9 mouse cellular contexts compared by ENCODE assay signal in the genomic region with DNA sequence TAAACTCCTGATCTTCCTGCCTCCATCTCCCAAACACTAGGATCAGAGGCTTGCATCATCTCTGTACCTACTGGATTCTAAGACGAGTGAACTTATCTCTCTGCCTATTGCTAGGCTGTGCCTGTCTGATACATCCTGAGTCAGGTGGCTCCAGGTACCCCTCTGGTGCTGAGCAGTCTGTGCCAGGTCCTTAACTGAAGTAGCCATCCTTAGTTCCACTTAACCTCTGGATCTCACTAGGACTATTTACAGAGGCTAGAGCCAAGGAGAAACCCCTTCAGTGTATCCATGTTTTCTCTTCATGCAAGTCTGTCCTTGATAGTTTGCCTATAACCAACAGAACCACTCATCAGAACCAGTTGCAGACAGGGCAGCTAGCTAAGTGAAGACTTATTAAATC. TPM values are rescaled to one million over a fixed set of nuclear protein-coding genes. Genes with fewer than 3 reads are reported as not detected.
DNase-seq lines count a peak whose midpoint lies in the region; ATAC-seq and TF ChIP-seq lines count a peak whose summit lies in the region.
"Had no signal": no experiment of that assay in that cellular context is flagged by ENCODE, and none has a peak within 500 bp of the region (broad histone marks: within the 10 kb centered on the region; RNA-seq: fewer than 3 reads in every experiment).

No protein-coding gene starts in this region.

- H3K4me1 ChIP-seq in heart, embryonic 15.5 days (replicated peaks), result peaks cover 39% of the 10 kb centered on the region
- peaks cover 5% of the 10 kb centered on the region; the same call in 1 of the 2 replicates for H3K4me1 ChIP-seq in cortical plate, adult 2 months (ENCODE audit: control insufficient read depth, insufficient read depth, low read length)
- peaks cover 26% of the 10 kb centered on the region for H3K4me1 ChIP-seq in intestine, embryonic 15.5 days (replicated peaks)
- peaks cover 25% of the 10 kb centered on the region for H3K4me1 ChIP-seq in midbrain, embryonic 12.5 days
- H3K4me1 ChIP-seq in thymus, adult 2 months (replicated peaks; ENCODE audit: control insufficient read depth, insufficient read depth, low read length), result peaks cover 4% of the 10 kb centered on the region

- peak overlapping the region; percentile 93 for H3K27ac ChIP-seq in heart, embryonic 15.5 days
- H3K27ac ChIP-seq in cortical plate, adult 2 months (ENCODE audit: insufficient read depth, low read length), result no peak overlapping the region; the same call in 1 of the 2 replicates
- H3K27ac ChIP-seq in intestine, embryonic 15.5 days, result no peak overlapping the region
- H3K27ac ChIP-seq in midbrain, embryonic 12.5 days (replicated peaks), result no peak overlapping the region
- no peak overlapping the region for H3K27ac ChIP-seq in thymus, adult 2 months (ENCODE audit: control insufficient read depth, insufficient read depth, low read length)

- no peaks in the 10 kb centered on the region for H3K9me3 ChIP-seq in heart, embryonic 15.5 days (replicated peaks)
- H3K9me3 ChIP-seq in intestine, embryonic 15.5 days, result no peaks in the 10 kb centered on the region
- H3K9me3 ChIP-seq in midbrain, embryonic 12.5 days, result no peaks in the 10 kb centered on the region

- peak overlapping the region; percentile 43 for H3K4me3 ChIP-seq in heart, embryonic 15.5 days
- H3K4me3 ChIP-seq in cortical plate, adult 2 months (ENCODE audit: insufficient read depth, low read length), result peak overlapping the region; percentile 17; the same call in 1 of the 2 replicates
- no peak overlapping the region for H3K4me3 ChIP-seq in intestine, embryonic 15.5 days (replicated peaks)
- no peak overlapping the region for H3K4me3 ChIP-seq in midbrain, embryonic 12.5 days
- no peak overlapping the region for H3K4me3 ChIP-seq in thymus, adult 2 months (ENCODE audit: control insufficient read depth, insufficient read depth, low read length)

- no peak for DNase-seq in heart, adult 9 months (ENCODE audit: low spot score in 2 of 2)
- no peak for DNase-seq in thymus, postnatal 25 days
- no peak for DNase-seq in thymus, adult 2 months
- no peak for DNase-seq in cerebellum, postnatal 36 days
- DNase-seq: right cerebral cortex, postnatal 4 days had no signal

- peak overlapping the region; percentile 25; the same call in 1 of the 2 replicates for H3K9ac ChIP-seq in heart, embryonic 15.5 days
- no peak overlapping the region for H3K9ac ChIP-seq in intestine, embryonic 15.5 days
- no peak overlapping the region for H3K9ac ChIP-seq in midbrain, embryonic 12.5 days (replicated peaks)

- no peaks in the 10 kb centered on the region for H3K36me3 ChIP-seq in heart, embryonic 15.5 days
- no peaks in the 10 kb centered on the region for H3K36me3 ChIP-seq in intestine, embryonic 15.5 days
- H3K36me3 ChIP-seq in midbrain, embryonic 12.5 days, result no peaks in the 10 kb centered on the region
- no peaks in the 10 kb centered on the region for H3K36me3 ChIP-seq in thymus, adult 2 months (ENCODE audit: control insufficient read depth, insufficient read depth, low read length)

- no peak for TF ChIP-seq CTCF in cortical plate, adult 2 months (IDR thresholded peaks at IDR 0.05; ENCODE audit: extremely low read depth, insufficient read depth, low read length)
- no peak for TF ChIP-seq CTCF in thymus, adult 2 months (IDR thresholded peaks at IDR 0.05; ENCODE audit: borderline replicate concordance, control insufficient read depth, extremely low read depth, insufficient read depth, low read length, poor library complexity)

- ATAC-seq in heart, embryonic 15.5 days (replicated peaks; ENCODE audit: insufficient number of reproducible peaks, insufficient read depth, low FRiP score, low read depth), result no peak
- ATAC-seq in intestine, embryonic 15.5 days, result no peak
- ATAC-seq in midbrain, embryonic 12.5 days (ENCODE audit: low FRiP score, low read depth), result no peak

- H3K27me3 ChIP-seq in heart, embryonic 15.5 days, result no peaks in the 10 kb centered on the region
- H3K27me3 ChIP-seq in intestine, embryonic 15.5 days (replicated peaks), result no peaks in the 10 kb centered on the region
- peaks cover 12% of the 10 kb centered on the region for H3K27me3 ChIP-seq in midbrain, embryonic 12.5 days
- no peaks in the 10 kb centered on the region for H3K27me3 ChIP-seq in thymus, adult 2 months (ENCODE audit: control insufficient read depth, insufficient read depth, low read length)

- TF ChIP-seq POLR2A in cortical plate, adult 2 months (IDR thresholded peaks at IDR 0.05; ENCODE audit: extremely low read depth, insufficient read depth, low read length), result no peak
- TF ChIP-seq POLR2A in thymus, adult 2 months (IDR thresholded peaks at IDR 0.05; ENCODE audit: control insufficient read depth, extremely low read depth, insufficient read depth, low read length, poor library complexity), result no peak

- WGBS in heart, embryonic 15.5 days, result 41% methylated on average over 1 of the region's 1 CpGs
- 79% methylated on average over 1 of the region's 1 CpGs for WGBS in intestine, embryonic 15.5 days
- WGBS in midbrain, embryonic 12.5 days, result 81% methylated on average over 1 of the region's 1 CpGs
- WGBS in thymus, adult 2 months, result 92% methylated on average over 1 of the region's 1 CpGs

- peak overlapping the region; percentile 87 for H3K4me2 ChIP-seq in heart, embryonic 15.5 days
- H3K4me2 ChIP-seq in intestine, embryonic 15.5 days (replicated peaks), result peak overlapping the region; percentile 54; the same call in 1 of the 2 replicates
- H3K4me2 ChIP-seq in midbrain, embryonic 12.5 days (replicated peaks), result peak overlapping the region; percentile 39

RNA-seq across cellular contexts. Expression of a gene that starts 2.9 kb away (rescaled TPM):
- polyA plus RNA-seq in heart, embryonic 15.5 days (2015; fragmentation: Nextera tagmentation; extraction: Ambion mirVana), result 187 and 248 TPM in 2 replicates
- polyA plus RNA-seq in cortical plate, adult 2 months (2012; rRNA removed), result 99.4 and 105 TPM in 2 replicates
- 171 and 203 TPM in 2 replicates for polyA plus RNA-seq in intestine, embryonic 15.5 days (2015; fragmentation: Nextera tagmentation; extraction: Ambion mirVana)
- polyA plus RNA-seq in midbrain, embryonic 12.5 days (2016; fragmentation: Nextera tagmentation; extraction: Ambion mirVana), result 61.5 and 66.6 TPM in 2 replicates
- polyA plus RNA-seq in thymus, adult 2 months (2012; rRNA removed), result 11.6 and 13.7 TPM in 2 replicates

RNA-seq across cellular contexts. Expression of a gene that starts 34.1 kb away (rescaled TPM):
- polyA plus RNA-seq in heart, embryonic 15.5 days (2015; fragmentation: Nextera tagmentation; extraction: Ambion mirVana), result 0.06 TPM in 1 of 2 replicates, not detected in the other
- 49.2 and 50.2 TPM in 2 replicates for polyA plus RNA-seq in cortical plate, adult 2 months (2012; rRNA removed)
- 0.23 and 0.39 TPM in 2 replicates for polyA plus RNA-seq in intestine, embryonic 15.5 days (2015; fragmentation: Nextera tagmentation; extraction: Ambion mirVana)
- polyA plus RNA-seq in midbrain, embryonic 12.5 days (2016; fragmentation: Nextera tagmentation; extraction: Ambion mirVana), result 0.83 and 1.2 TPM in 2 replicates
- polyA plus RNA-seq in thymus, adult 2 months (2012; rRNA removed), result 0.04 and 0.09 TPM in 2 replicates

Comparison
In these comparisons a context has a peak if more than half of its experiments do, and no peak if none do; other contexts are left out.
1. H3K4me3 ChIP-seq: peak in heart, embryonic 15.5 days (single experiment) and cortical plate, adult 2 months (single experiment); none in intestine, embryonic 15.5 days (single experiment), midbrain, embryonic 12.5 days (single experiment) and thymus, adult 2 months (single experiment).
2. RNA of a gene that starts 34.1 kb away (polyA plus RNA-seq): 49.2 to 50.2 TPM in cortical plate, adult 2 months; 0.83 to 1.2 TPM in midbrain, embryonic 12.5 days, 0.23 to 0.39 TPM in intestine, embryonic 15.5 days, 0.04 to 0.09 TPM in thymus, adult 2 months and 0.06 TPM in heart, embryonic 15.5 days; every median in the first group is over 10 times any median in the second.
3. Peak in every context shown above with its lines, with median percentiles within 50 percentile points of each other: H3K4me2 ChIP-seq.